Mouse (Mus musculus) G1E (cell line): ENCODE results near the gene Gpcpd1.

Experiments used
- CTCF ChIP-seq: IDR thresholded peaks from 2 replicates; pipeline ENCODE4 v1.5.1; 2012; ENCODE audit warnings: low read depth, low read length, inconsistent platforms, mixed read lengths
- POLR2AphosphoS5 ChIP-seq: IDR thresholded peaks from 2 replicates; pipeline ENCODE4 v1.6.1; 2012; ENCODE audit warnings: low read depth, low read length, inconsistent platforms; ENCODE audit not compliant: insufficient replicate concordance

DNA sequence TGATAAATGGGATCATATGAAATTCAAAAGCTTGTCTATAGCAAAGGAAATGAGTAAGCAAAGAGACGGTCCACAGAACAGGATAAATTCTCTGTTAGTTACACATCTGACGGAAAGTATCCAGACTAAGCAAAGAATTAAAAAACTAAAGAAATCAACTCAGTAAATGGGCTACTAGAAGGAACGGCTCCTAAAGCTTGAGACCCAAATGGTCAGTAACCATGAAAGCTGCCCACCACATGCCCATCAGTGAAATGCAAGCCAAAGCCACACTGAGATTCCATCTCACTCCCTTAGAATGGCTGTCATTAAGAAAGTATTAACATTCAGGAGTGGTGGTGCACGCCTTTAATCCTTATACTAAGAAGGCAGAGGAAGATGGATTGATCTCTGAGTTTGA, 94.3 kb downstream of the Gpcpd1 start:
- TF ChIP-seq CTCF (no peak), POLR2AphosphoS5 (no peak)
